Mouse (Mus musculus): Measurements from ENCODE around the gene Rpl26.

Gene Rpl26

GRCm38 (mm10) chr11:68901351-68902046 is at the start of gene Rpl26:
Gene Rpl26, plus strand, starts transcription at chr11:68901583.
- peak; percentile 92 for DNase-seq (ENCODE audit: low spot score)

GRCm38 (mm10) chr11:68851644-68852485 is 49.5 kb upstream of the Rpl26 start:
- no peak for DNase-seq (ENCODE audit: low spot score)

- peak; percentile 61 for DNase-seq (ENCODE audit: low spot score)
These were observed 48.9 kb upstream of the Rpl26 start for GRCm38 (mm10) chr11:68852486-68852901.

GRCm38 (mm10) chr11:68852932-68853409 is 48.4 kb upstream of the Rpl26 start:
- peak; percentile 99 for DNase-seq (ENCODE audit: low spot score)

GRCm38 (mm10) chr11:68853611-68854401 is 47.6 kb upstream of the Rpl26 start:
- no peak for DNase-seq (ENCODE audit: low spot score)

- DNase-seq (ENCODE audit: low spot score), result no peak
These were observed 46.8 kb upstream of the Rpl26 start for GRCm38 (mm10) chr11:68854621-68855020.

GRCm38 (mm10) chr11:68857329-68857728 is 44.1 kb upstream of the Rpl26 start:
- no peak for DNase-seq (ENCODE audit: low spot score)

GRCm38 (mm10) chr11:68859943-68860593 is 41.3 kb upstream of the Rpl26 start:
- DNase-seq (ENCODE audit: low spot score), result no peak

GRCm38 (mm10) chr11:68862260-68862659 is 39.1 kb upstream of the Rpl26 start:
- no peak for DNase-seq (ENCODE audit: low spot score)

GRCm38 (mm10) chr11:68863631-68864091 is 37.7 kb upstream of the Rpl26 start:
- no peak for DNase-seq (ENCODE audit: low spot score)

- DNase-seq (ENCODE audit: low spot score), result no peak
These were observed 36.7 kb upstream of the Rpl26 start for GRCm38 (mm10) chr11:68864544-68865189.

GRCm38 (mm10) chr11:68871277-68871676 is 30.1 kb upstream of the Rpl26 start:
- no peak for DNase-seq (ENCODE audit: low spot score)

GRCm38 (mm10) chr11:68871748-68872147 is 29.6 kb upstream of the Rpl26 start, which contains the start of gene Ndel1:
Gene Ndel1, minus strand, starts transcription at chr11:68871858.
- no peak for DNase-seq (ENCODE audit: low spot score)

GRCm38 (mm10) chr11:68874841-68875240 is 26.5 kb upstream of the Rpl26 start:
- DNase-seq (ENCODE audit: low spot score), result no peak

- no peak for DNase-seq (ENCODE audit: low spot score)
These were observed 22.6 kb upstream of the Rpl26 start for GRCm38 (mm10) chr11:68878811-68879210.

- no peak for DNase-seq (ENCODE audit: low spot score)
These were observed 19.3 kb upstream of the Rpl26 start for GRCm38 (mm10) chr11:68882107-68882506.

GRCm38 (mm10) chr11:68883843-68884242 is 17.5 kb upstream of the Rpl26 start:
- DNase-seq (ENCODE audit: low spot score), result no peak

- no peak for DNase-seq (ENCODE audit: low spot score)
These were observed 17.0 kb upstream of the Rpl26 start for GRCm38 (mm10) chr11:68884368-68884767.

GRCm38 (mm10) chr11:68886091-68886490 is 15.3 kb upstream of the Rpl26 start:
- no peak for DNase-seq (ENCODE audit: low spot score)

GRCm38 (mm10) chr11:68888253-68888652 is 13.1 kb upstream of the Rpl26 start, which contains the start of gene Rnf222:
Gene Rnf222, plus strand, starts transcription at chr11:68888553.
- no peak for DNase-seq (ENCODE audit: low spot score)

- DNase-seq (ENCODE audit: low spot score), result no peak
These were observed 12.7 kb upstream of the Rpl26 start for GRCm38 (mm10) chr11:68888653-68889052.

All from ovary, postnatal 10 days (tissue).